Mouse (Mus musculus): ENCODE data around the gene Hist1h4d.
"Not testable (repeated sequence)": the region's sequence is repeated elsewhere in the genome, so short reads cannot be mapped to it uniquely, and the experiment has no call there.

Gene Hist1h4d

DNA sequence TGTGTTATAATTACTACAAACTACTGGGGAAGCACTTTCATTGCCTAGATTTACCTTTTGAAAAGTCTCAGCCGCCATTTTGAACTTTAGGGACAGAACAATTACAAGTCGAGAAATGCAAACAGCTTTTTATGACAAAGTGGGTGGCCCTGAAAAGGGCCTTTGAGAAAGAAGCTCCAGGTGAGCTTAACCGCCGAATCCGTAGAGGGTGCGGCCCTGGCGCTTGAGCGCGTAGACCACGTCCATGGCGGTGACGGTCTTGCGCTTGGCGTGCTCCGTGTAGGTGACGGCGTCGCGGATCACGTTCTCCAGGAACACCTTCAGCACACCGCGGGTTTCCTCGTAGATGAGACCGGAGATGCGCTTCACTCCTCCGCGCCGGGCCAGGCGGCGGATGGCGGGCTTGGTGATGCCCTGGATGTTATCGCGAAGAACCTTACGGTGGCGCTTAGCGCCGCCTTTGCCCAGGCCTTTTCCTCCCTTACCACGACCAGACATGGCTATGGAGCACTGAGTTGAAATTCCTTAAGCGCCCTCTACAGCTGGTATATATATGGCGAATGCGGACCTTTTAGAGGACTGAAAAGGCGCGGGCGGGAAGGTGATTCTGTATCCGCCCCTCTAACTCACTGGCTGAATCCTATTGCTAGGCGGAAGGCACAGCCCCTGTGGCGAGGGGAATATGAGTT, 30.1 kb upstream of the Hist1h4d start, which contains the start of gene Hist1h4f:
Gene Hist1h4f (minus strand): TSS at position 503 of the 689 bp plus-strand sequence.
- DNase-seq (ENCODE audit: low read depth, low spot score): peak; percentile 98

DNA sequence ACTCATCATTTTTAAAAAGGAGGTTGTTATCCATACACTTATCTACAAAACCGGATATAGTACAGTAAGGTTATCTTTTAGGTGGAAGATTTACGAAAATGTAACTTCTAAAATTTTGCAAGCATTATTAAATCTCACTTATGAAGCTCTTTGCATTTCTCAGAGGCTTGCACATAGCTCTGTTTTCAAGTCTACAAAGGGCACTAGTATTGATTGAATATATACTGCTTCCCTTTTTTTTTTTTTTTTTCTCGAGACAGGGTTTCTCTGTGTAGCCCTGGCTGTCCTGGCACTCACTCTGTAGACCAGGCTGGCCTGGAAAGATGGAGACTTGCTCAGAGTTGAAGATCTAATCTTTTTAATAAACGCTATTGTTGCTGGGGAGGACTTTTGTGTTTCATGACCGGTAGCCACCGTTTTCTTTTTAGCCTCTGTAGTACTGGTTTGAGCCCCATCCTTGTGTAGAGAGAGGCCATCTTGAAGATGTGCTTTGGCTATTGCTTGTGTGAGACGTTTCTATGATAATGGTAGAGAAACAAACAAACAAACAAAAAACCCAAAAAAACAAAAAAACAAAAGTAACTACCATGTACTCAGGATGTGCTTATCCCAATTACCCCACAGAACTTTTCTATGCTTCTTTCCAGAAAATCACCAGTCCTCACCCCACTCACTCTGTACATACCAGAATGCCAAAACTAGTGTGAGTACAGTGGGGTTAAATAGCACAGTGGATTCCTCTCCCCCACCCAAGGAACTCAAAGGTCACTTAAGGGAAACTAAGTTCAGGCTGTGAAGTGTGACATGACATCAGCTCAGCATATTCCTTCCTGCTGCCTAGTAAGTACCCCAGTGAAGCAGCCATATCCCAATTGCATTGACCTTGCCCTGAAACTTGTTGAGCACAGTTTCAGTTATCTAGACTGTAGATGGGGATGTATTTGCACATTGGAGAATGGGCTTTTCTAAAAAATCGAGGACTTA, 29.2 kb upstream of the Hist1h4d start:
- DNase-seq (ENCODE audit: low read depth, low spot score): no peak

- DNase-seq (ENCODE audit: low read depth, low spot score): no peak
Observed at GRCm38 (mm10) chr13:23552962-23553361, 28.4 kb upstream of the Hist1h4d start, which contains the start of gene Hist1h1d. Gene Hist1h1d (plus strand): TSS chr13:23553262.

GRCm38 (mm10) chr13:23554393-23554792, 27.0 kb upstream of the Hist1h4d start:
- no peak for DNase-seq (ENCODE audit: low read depth, low spot score)

DNA sequence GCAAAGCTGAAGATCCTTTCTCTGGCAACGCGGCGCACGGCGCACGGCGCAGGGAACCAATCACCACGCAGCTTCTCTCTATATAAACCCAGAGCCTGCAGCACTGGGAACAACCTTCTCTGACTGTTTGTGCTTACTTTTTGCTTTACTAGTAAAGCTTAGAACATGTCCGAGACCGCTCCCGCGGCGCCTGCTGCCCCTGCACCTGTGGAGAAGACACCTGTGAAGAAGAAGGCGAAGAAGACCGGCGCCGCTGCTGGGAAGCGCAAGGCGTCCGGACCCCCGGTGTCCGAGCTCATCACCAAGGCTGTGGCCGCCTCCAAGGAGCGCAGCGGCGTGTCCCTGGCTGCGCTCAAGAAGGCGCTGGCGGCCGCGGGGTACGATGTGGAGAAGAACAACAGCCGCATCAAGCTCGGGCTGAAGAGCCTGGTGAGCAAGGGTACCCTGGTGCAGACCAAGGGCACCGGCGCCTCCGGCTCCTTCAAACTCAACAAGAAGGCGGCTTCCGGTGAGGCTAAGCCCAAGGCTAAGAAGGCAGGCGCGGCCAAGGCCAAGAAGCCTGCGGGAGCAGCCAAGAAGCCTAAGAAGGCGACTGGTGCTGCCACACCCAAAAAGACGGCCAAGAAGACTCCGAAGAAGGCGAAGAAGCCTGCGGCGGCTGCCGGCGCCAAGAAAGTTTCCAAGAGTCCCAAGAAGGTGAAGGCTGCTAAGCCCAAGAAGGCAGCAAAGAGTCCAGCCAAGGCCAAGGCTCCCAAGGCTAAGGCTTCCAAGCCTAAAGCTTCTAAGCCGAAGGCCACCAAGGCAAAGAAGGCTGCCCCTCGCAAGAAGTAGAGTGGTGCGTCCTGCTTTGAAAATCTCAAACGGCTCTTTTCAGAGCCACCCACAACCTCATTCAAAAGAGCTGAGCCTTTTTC, 26.2 kb upstream of the Hist1h4d start:
- DNase-seq (ENCODE audit: low read depth, low spot score): no peak

DNA sequence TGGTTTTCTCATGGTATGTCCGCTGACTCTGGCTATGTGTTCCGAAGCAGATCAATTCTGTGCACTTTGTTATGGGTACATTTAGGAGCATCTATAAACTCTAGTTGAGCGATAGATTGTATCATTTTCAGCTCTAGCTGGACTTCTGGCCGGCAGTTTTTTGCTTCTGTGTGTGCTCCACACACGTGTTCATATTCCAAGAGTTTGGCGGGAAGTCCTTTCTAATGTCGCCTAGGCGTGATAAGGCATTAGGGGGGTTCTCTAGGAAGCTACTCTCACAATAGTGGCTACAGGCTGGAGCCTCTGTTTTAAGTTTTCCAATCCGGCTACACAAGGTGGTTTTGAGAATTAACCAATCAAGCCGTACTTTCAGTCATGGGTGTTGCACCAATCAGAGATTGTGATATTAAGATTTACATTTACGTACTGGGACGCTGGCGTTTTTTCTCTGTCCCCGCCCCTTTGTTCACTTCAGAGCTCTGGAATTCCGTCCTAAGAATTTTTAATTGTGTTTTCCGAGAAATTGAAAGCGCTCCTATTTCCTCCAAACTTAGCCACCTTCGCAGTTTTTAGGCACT, 25.5 kb upstream of the Hist1h4d start:
- DNase-seq (ENCODE audit: low read depth, low spot score): peak; percentile 96

DNA sequence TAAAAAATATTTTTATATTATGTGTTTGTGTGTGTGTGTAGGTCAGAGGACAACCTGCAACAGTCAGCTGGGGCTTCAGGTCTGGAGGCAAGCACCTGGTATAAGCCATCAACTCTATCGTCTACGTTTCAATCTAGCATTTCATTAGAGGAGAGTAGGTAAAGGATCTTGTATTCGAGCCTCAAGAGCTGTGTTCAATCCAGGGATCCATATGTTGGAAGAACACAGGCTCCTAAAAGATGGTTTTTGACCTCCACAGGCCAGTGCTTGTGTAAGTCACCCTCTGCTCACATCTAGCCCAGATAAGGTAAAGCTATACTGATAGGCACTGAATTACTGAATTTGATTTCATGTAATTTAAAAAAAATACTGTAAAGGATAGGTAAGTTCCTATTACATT, 24.5 kb upstream of the Hist1h4d start:
- DNase-seq (ENCODE audit: low read depth, low spot score): no peak

GRCm38 (mm10) chr13:23560699-23561098, 20.7 kb upstream of the Hist1h4d start:
- not testable (repeated sequence) for DNase-seq (ENCODE audit: low read depth, low spot score)

GRCm38 (mm10) chr13:23561531-23561882, 19.9 kb upstream of the Hist1h4d start:
- not testable (repeated sequence) for DNase-seq (ENCODE audit: low read depth, low spot score)

GRCm38 (mm10) chr13:23561883-23562659, 19.3 kb upstream of the Hist1h4d start, which contains the start of gene Hist1h3e:
Gene Hist1h3e (minus strand): TSS chr13:23562369.
- peak; percentile 100 for DNase-seq (ENCODE audit: low read depth, low spot score)

GRCm38 (mm10) chr13:23562699-23563462, 18.5 kb upstream of the Hist1h4d start:
- peak; percentile 85 for DNase-seq (ENCODE audit: low read depth, low spot score)

- no peak for DNase-seq (ENCODE audit: low read depth, low spot score)
Observed at GRCm38 (mm10) chr13:23564482-23564881, 16.9 kb upstream of the Hist1h4d start.

DNA sequence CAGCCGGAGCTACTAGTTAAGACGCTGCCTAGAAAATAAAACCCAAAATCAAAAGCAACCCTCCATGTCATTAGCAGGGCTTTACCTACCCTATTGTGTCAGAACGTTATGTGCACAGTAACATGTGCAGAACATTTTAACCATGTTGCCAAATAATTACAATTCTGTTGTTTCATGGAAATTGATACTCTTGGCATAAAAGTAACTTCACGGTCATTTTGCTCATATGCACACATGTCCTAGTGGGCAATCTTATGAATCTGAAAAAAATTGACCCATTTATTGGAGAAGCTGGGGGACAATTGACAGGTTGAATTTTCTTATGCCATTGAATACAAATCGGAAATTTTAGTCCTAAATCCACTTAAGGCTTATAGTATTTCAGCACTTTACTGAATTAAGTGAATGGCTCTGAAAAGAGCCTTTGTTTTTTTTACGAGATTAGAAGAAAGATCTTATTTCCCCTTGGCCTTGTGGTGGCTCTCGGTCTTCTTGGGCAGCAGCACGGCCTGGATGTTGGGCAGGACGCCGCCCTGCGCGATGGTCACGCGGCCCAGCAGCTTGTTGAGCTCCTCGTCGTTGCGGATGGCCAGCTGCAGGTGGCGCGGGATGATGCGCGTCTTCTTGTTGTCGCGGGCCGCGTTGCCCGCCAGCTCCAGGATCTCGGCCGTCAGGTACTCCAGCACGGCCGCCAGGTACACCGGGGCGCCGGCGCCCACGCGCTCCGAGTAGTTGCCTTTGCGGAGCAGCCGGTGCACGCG, 11.0 kb upstream of the Hist1h4d start:
- DNase-seq (ENCODE audit: low read depth, low spot score): not testable (repeated sequence)

GRCm38 (mm10) chr13:23571022-23571503, 10.3 kb upstream of the Hist1h4d start, which contains the start of the genes Hist1h2ae and Hist1h2bg:
Gene Hist1h2ae (minus strand): TSS chr13:23571220.
Gene Hist1h2bg (plus strand): TSS chr13:23571396.
- DNase-seq (ENCODE audit: low read depth, low spot score): peak; percentile 99

DNA sequence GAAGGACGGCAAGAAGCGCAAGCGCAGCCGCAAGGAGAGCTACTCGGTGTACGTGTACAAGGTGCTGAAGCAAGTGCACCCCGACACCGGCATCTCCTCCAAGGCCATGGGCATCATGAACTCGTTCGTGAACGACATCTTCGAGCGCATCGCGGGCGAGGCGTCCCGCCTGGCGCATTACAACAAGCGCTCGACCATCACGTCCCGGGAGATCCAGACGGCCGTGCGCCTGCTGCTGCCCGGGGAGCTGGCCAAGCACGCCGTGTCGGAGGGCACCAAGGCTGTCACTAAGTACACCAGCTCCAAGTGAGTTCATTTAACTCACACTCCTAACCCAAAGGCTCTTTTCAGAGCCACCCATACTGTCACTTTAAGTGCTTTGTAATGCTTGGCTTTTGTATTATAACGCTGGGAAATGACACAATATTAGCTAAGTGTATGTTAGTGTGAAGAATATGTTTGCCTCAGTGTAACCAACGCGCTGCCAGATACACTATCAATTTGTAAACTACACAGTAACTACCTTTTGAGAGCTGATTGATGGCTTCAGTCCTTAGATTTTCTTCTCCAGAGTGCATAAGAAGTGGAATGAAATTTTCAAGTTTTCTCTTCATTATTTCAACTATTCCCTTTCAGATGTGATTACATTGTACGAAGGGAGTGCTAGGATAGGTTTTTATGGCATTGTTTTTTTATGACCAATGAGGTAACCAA, 9.7 kb upstream of the Hist1h4d start:
- not testable (repeated sequence) for DNase-seq (ENCODE audit: low read depth, low spot score)

- DNase-seq (ENCODE audit: low read depth, low spot score): no peak
Observed at GRCm38 (mm10) chr13:23572218-23573033, 9.0 kb upstream of the Hist1h4d start.

Measured in telencephalon, adult 2 months (tissue).